Mouse (Mus musculus): ENCODE measurements around the gene Ces4a. TPM values are rescaled to one million over a fixed set of nuclear protein-coding genes. Genes with fewer than 3 reads are reported as not detected.

The Ces4a gene
- not detected for polyA plus RNA-seq (2014; fragmentation: Illumina TruSeq; extraction: RNeasy Lipid Tissue Mini Kit (QIAGEN cat#74804))

GRCm38 (mm10) chr8:105131509-105131908 lies at the start of gene Ces4a:
Gene Ces4a, plus strand, starts transcription at chr8:105131800.

GRCm38 (mm10) chr8:105083449-105084050 lies 48.0 kb upstream of the Ces4a start, which contains the start of gene Ces3b:
Gene Ces3b, plus strand, starts transcription at chr8:105083753.

GRCm38 (mm10) chr8:105170381-105171115 lies 38.9 kb downstream of the Ces4a start, which contains the start of gene Cbfb:
Gene Cbfb, plus strand, starts transcription at chr8:105170674.

Other genes starting within 250 kb of the Ces4a start
- gene Ces2e, start 205.5 kb upstream of the Ces4a start, polyA plus RNA-seq (2014; fragmentation: Illumina TruSeq; extraction: RNeasy Lipid Tissue Mini Kit (QIAGEN cat#74804)) = 4.4 TPM
- not detected for gene Ces2f, start 184.4 kb upstream of the Ces4a start, polyA plus RNA-seq (2014; fragmentation: Illumina TruSeq; extraction: RNeasy Lipid Tissue Mini Kit (QIAGEN cat#74804))
- gene Ces2g, start 170.1 kb upstream of the Ces4a start, polyA plus RNA-seq (2014; fragmentation: Illumina TruSeq; extraction: RNeasy Lipid Tissue Mini Kit (QIAGEN cat#74804)) = 46.3 TPM
- not detected for gene Ces2h, start 130.9 kb upstream of the Ces4a start, polyA plus RNA-seq (2014; fragmentation: Illumina TruSeq; extraction: RNeasy Lipid Tissue Mini Kit (QIAGEN cat#74804))
- gene Ces3a, start 83.2 kb upstream of the Ces4a start, polyA plus RNA-seq (2014; fragmentation: Illumina TruSeq; extraction: RNeasy Lipid Tissue Mini Kit (QIAGEN cat#74804)) = not detected
- gene Ces3b, start 48.0 kb upstream of the Ces4a start, polyA plus RNA-seq (2014; fragmentation: Illumina TruSeq; extraction: RNeasy Lipid Tissue Mini Kit (QIAGEN cat#74804)) = not detected
- 456 TPM for gene Cbfb, start 38.9 kb downstream of the Ces4a start, polyA plus RNA-seq (2014; fragmentation: Illumina TruSeq; extraction: RNeasy Lipid Tissue Mini Kit (QIAGEN cat#74804))
- gene D230025D16Rik, start 93.3 kb downstream of the Ces4a start, polyA plus RNA-seq (2014; fragmentation: Illumina TruSeq; extraction: RNeasy Lipid Tissue Mini Kit (QIAGEN cat#74804)) = 67.4 TPM
- gene B3gnt9, start 123.4 kb downstream of the Ces4a start, polyA plus RNA-seq (2014; fragmentation: Illumina TruSeq; extraction: RNeasy Lipid Tissue Mini Kit (QIAGEN cat#74804)) = 5.4 TPM
- 0.60 TPM for gene Tradd, start 132.8 kb downstream of the Ces4a start, polyA plus RNA-seq (2014; fragmentation: Illumina TruSeq; extraction: RNeasy Lipid Tissue Mini Kit (QIAGEN cat#74804))
- not detected for gene Fbxl8, start 132.8 kb downstream of the Ces4a start, polyA plus RNA-seq (2014; fragmentation: Illumina TruSeq; extraction: RNeasy Lipid Tissue Mini Kit (QIAGEN cat#74804))
- gene Hsf4, start 138.0 kb downstream of the Ces4a start, polyA plus RNA-seq (2014; fragmentation: Illumina TruSeq; extraction: RNeasy Lipid Tissue Mini Kit (QIAGEN cat#74804)) = not detected
- not detected for gene Nol3, start 144.3 kb downstream of the Ces4a start, polyA plus RNA-seq (2014; fragmentation: Illumina TruSeq; extraction: RNeasy Lipid Tissue Mini Kit (QIAGEN cat#74804))
- 1.3 TPM for gene 4931428F04Rik, start 158.1 kb downstream of the Ces4a start, polyA plus RNA-seq (2014; fragmentation: Illumina TruSeq; extraction: RNeasy Lipid Tissue Mini Kit (QIAGEN cat#74804))
- gene Exoc3l, start 164.3 kb downstream of the Ces4a start, polyA plus RNA-seq (2014; fragmentation: Illumina TruSeq; extraction: RNeasy Lipid Tissue Mini Kit (QIAGEN cat#74804)) = 0.40 TPM
- 3.7 TPM for gene E2f4, start 165.9 kb downstream of the Ces4a start, polyA plus RNA-seq (2014; fragmentation: Illumina TruSeq; extraction: RNeasy Lipid Tissue Mini Kit (QIAGEN cat#74804))
- gene Elmo3, start 173.8 kb downstream of the Ces4a start, polyA plus RNA-seq (2014; fragmentation: Illumina TruSeq; extraction: RNeasy Lipid Tissue Mini Kit (QIAGEN cat#74804)) = 0.63 TPM
- not detected for gene Lrrc29, start 194.5 kb downstream of the Ces4a start, polyA plus RNA-seq (2014; fragmentation: Illumina TruSeq; extraction: RNeasy Lipid Tissue Mini Kit (QIAGEN cat#74804))
- gene Tmem208, start 194.6 kb downstream of the Ces4a start, polyA plus RNA-seq (2014; fragmentation: Illumina TruSeq; extraction: RNeasy Lipid Tissue Mini Kit (QIAGEN cat#74804)) = 3.2 TPM
- 0.26 TPM for gene Fhod1, start 216.2 kb downstream of the Ces4a start, polyA plus RNA-seq (2014; fragmentation: Illumina TruSeq; extraction: RNeasy Lipid Tissue Mini Kit (QIAGEN cat#74804))
- gene Slc9a5, start 217.0 kb downstream of the Ces4a start, polyA plus RNA-seq (2014; fragmentation: Illumina TruSeq; extraction: RNeasy Lipid Tissue Mini Kit (QIAGEN cat#74804)) = not detected
- gene Plekhg4, start 241.5 kb downstream of the Ces4a start, polyA plus RNA-seq (2014; fragmentation: Illumina TruSeq; extraction: RNeasy Lipid Tissue Mini Kit (QIAGEN cat#74804)) = 0.37 TPM